Mouse (Mus musculus) right cerebral cortex, adult 2 months (tissue): ENCODE results near the gene Rps6ka4.

ENCODE experiments used
- DNase-seq, 2 experiments: peaks; one replicate each; pipeline ENCODE4 v3.0.0; 2021 to 2022; ENCODE audit warnings: low spot score in 2 of 2

Gene Rps6ka4

DNA sequence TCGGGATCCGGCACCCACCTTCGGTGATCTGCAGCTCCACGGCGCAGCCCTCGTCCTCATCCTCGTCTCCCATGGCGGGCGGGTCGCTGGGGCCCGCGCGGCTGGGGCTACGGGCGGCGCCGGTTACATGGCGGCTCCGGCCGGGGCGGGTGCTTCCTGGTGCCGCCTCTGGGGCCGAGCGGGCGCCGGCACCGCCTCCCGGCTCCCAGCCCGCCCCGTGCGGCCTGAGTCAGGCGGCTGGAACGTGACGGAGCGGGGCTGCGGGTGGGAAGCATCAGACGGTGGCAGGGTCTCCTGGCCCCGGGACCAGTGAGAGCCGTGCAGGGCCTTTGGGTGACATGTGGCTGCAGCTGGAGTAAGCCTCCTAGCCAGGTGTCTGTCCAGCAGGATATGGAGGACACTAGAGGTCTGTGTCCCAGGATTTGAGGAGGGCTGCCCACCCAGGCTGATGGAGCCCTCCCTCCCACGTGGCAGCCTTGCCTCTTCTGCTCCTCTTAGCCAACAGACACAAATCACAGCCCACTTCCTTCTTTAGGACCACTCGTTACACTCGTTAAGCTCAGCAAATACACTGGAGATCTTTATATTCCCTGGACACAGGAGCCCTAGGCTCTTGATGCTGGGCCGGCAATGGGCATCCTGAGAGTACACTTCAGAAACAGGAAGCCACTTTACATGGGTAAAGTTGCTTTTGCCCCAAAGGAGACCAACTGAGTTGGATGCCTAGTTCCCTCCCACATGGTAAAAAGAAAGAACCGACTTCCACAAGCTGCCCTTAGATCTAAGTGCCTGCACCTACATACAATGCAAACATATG, at the start of gene Rps6ka4:
Rps6ka4 (minus strand) TSS at position 162 of the 817 bp plus-strand sequence.
- DNase-seq, result peak; percentile 58 to 63

DNA sequence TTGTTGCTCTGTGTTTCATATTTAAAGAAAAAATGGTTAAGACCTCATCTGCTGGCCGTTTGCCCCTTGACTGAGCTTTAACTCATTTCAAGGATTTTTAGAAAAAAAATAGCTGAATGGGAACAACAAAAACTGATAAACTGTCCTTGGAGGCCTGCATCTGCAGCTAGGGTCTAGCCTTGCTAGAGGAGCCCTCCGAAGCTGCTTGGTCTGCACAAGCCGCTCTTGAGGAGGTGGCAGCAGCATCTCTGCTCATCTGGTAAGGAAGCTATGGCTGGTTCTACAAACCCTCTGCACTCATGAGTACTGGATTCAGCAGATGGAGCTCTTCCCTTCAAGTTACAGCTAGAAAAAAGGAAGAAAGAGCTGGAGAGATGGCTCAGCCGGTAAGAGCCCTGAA, 37.5 kb upstream of the Rps6ka4 start:
- no peak for DNase-seq

DNA sequence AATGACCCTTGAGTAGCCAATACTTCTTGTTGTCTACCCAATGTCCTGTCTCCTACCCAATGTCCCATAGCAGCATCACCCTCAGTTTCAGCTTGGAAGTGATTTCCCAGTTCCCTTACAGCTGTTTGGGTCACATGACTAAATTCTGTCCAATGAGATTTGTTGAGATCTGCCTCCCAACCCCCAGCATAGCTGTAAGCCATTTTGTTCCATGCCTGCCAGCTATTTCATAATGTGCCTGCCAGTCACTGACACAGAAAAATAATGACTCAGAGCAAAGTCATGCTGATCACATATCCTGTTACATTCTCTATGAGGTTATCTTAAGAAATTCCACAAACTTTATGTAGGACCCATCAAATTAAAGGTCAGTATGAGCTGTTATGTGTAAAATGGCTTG, 36.4 kb upstream of the Rps6ka4 start:
- DNase-seq, result no peak

DNA sequence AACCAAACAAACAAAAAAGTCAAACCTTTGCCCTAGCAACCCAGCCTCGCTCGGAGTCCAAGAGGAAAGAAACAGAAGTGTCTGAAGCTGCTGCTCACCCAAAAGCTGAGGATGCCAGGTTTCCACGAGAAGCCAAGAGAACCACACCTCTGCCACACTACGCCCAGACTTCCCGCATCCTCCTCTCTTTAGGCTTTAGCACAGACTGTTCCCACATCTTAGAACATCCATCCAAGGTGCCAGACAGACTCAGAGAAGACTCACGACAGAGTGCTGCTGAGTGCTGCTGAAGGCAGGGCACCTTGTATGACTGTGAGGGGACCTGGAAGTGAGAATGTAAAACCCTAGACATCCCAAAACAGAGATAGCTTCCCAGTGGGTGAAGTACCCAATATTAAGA, 35.4 kb upstream of the Rps6ka4 start:
- DNase-seq, result no peak

DNA sequence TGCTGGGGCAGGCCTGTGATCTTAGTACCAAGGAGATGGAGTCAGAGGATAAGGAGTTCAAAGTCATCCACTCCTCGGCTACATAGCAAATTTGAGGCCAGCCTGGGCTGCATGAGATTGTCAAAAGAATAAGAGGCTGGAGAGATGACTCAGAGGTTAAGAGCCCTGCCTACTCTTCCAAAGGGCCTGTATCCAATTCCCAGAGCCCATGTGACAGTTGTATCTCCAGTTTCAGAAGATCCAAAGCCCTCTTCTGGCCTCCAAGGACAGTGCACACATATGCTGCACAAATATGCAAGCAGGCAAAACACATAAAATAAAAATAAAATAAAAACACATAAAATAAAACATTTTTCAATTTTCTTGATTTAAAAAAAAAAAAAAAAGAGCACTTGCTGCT, 33.8 kb upstream of the Rps6ka4 start:
- no peak for DNase-seq

DNA sequence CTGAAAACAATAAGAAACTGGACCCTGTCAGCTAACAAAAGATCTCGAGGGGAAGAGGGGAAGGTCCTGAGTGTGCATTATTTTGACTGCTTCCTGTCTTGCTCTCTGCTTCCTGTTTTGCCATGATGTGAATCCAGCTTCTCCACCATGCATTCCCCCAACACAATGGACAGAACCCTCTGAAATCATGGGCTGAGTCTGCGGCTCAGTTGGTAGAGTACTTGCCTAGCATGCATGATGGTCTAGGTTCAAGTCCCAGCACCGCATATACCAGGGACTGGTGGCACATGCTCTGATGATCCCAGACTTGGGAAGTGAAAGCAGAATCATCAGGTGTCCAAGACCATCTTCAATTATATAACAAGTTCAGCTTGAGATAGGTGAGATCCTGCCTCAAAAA, 32.3 kb upstream of the Rps6ka4 start:
- DNase-seq, result no peak

DNA sequence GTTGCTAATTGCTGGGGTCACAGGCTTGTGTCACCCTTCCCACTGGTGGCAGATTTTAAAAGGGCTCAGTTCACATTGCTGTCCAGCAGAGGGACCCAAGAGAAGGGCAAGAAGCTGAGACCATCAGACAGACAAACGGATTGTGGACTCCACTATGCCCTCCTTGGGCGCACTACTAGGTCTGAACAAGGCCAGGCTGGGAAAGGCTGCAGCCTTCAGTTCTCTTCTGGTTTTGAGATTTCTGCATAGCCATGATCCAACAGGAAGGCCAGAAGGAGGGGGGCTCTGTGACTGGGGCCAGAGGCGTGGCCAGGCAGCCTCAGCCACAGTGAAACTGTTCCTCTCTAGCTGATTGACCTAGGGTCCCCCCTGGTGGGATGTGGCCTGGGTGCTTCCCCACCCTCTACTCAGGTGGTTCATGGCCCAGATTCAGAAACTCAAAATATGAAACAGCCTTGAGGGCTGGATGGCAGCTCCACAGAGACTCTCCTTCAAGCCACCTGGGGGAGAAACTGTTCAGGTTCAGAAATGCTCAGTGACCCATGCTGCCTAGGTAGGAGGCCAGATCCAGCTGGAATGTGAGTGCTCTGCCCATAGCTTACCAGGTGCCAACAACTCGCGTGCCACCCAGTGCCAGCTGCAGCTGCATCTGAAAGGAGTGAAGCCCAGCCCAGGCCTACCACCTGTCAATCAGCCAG, 31.3 kb upstream of the Rps6ka4 start:
- DNase-seq, result no peak

DNA sequence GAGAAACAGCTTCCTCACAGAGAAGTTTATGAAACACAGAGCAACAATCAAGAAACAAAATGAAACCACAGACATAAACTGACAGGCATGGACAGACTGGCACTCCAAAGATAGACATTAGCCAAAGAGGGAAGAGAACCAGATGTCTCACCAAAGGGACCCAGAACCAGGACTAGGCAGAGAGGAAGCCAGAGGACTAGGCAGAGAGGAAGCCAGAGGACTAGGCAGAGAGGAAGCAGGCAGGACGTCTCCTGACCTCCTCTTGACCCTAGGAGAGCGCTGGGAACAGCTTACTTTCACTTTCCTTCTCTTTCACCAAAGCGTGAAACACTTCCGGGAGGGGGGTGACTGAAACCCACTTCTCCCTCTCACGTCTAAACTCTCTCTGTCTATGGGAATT, 28.9 kb upstream of the Rps6ka4 start:
- DNase-seq, result no peak

DNA sequence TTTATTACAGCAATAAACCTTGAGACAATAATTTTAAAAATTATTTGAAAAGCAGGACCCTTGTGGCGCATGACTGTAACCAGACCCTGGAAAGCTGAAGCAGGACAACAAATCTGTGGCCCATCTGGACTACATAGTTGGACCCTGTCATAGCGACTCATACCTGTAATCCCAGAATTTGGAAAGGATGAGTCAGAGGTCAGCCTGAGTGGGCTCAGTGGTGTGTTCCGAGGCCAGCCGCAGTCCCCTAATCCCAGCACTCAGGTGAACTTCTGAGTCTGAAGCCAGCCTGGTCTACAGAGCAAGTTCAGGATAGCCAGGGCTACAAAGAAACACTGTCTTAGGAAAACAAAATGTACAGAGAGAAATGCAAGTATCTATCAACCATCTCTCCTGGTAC, 21.0 kb upstream of the Rps6ka4 start:
- DNase-seq, result no peak

DNA sequence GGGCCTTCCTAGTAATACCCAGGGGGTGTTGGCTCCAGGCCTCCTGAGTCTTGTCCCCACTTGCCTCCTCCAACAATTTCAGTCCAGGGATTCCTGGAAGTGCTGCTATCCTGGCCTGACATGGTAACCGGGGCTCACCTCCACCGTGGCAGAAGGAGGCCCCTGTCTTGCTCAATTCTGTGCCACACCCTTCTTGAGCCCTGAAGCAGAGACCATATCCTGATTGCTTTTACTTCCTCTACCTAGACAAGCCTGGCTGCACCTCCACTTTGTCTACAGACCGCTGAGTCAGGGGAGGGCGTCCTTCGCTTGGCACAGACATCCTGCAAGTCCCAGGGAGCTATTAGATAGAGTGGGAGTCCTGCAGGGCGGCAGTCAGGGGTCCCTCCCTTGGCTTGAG, 20.3 kb upstream of the Rps6ka4 start:
- no peak for DNase-seq

DNA sequence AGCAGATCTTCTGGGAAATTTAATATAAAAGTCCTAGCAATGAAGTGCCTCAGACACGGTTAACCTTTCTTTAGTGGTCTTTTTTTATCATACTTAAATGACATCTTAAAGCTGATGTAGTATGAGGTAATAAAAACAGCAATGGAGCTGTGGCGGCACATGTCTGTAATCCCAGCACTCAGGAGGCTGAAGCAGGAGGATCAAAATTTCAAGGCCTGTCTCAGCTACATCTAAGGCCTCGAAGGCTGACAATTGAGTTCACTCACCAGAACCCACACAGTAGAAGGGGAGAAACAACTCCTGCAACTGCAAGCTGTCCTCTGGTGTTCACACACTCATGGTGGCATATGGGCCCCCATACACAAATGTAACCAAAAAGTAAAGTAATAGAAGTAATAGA, 19.5 kb upstream of the Rps6ka4 start:
- DNase-seq, result no peak

DNA sequence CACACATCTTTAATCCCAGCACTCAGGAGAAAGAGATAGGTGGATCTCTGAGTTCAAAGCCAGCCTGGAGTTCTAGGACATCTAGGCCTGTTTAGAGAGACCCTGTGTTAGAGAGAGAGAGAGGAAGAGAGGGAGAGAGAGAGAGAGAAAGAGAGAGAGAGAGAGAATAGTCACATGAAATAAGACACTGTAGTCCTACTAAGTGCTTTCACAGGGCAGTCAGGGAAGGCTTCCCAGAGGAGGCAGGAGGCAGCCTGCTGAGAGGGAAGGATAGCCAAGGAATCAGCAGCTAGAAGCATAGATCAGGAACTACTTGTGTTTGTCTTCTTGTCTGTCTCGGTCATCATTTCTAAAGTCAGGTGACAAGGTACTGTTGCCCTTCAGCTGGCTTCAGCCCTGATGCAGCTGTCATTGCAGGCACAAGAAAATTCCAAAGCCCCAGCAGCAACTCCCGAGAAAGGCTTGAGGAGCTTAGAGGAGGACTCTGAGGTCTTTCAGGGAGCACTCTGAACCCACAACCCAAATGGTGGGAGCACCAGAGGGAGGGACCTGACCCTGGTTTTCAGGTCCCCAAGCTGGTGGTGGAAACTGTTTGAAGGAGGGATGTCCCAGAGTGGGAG, 18.7 kb upstream of the Rps6ka4 start:
- DNase-seq, result no peak

DNA sequence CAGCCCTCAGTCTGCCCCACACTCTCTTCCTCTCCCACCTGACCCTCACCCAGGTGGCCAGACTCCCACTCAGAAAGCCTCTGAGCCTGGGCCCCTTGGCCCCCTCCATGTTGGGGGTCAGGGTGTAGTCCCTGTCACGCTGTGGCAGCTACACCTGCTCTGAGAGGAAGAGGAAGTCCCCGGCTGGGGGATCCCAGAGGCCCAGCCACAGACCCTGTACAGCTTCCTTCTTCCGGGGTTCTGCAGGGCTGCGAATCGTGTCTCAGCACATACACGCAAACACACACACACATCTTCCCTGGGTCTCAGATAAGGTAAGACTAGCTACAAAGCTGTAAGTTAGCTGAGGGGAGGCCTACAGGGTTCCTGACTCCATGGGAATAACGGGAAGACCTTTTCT, 17.6 kb upstream of the Rps6ka4 start, which contains the start of gene Ccdc88b:
Ccdc88b (minus strand) TSS at position 181 of the 400 bp plus-strand sequence.
- no peak for DNase-seq

DNA sequence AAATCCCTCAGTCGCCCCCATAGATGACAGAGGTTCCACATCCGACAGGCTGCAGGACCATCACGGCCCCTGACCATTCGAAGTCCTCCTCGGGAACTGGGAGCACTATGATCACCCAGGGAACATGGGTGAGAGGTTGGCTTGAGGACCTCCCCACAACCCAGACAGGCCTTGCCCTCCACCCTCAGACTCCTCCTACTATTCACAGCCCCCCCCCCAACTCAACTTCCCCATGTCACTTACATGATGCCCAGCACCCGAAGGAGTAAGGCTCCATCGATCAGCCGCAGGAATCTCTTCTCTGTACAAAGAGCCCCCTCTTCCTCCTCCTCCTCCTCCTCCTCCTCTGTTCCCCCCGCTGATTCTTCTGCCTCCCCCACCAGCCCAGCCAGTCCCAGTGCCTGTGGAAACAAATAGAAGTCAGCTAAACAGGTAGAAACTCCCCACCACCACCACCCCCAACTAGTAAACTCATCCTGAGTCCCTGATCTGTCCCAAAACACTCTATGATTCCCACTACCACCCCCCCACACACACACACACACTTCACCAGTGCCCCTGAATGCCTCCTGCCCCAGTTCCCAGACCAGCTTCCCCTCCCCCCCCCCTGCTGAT, 17.1 kb upstream of the Rps6ka4 start:
- DNase-seq, result no peak

DNA sequence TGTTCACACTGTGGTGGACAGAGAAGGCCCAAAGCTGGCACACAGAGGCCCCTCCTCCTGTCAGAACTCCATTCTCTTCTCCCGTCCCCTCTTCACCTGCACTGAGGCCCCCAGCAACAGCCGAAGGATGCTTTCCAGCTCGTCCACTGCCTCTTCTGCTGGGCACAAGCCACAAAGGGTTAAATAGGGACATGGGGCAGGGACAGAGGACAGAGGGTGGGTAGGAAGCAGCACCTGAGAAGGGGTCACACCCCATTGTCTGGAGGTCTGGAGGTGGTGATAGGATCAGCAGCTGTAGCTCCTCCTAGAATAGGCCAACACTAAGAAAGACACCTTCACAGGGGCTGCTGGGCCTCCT, 16.5 kb upstream of the Rps6ka4 start:
- no peak for DNase-seq

DNA sequence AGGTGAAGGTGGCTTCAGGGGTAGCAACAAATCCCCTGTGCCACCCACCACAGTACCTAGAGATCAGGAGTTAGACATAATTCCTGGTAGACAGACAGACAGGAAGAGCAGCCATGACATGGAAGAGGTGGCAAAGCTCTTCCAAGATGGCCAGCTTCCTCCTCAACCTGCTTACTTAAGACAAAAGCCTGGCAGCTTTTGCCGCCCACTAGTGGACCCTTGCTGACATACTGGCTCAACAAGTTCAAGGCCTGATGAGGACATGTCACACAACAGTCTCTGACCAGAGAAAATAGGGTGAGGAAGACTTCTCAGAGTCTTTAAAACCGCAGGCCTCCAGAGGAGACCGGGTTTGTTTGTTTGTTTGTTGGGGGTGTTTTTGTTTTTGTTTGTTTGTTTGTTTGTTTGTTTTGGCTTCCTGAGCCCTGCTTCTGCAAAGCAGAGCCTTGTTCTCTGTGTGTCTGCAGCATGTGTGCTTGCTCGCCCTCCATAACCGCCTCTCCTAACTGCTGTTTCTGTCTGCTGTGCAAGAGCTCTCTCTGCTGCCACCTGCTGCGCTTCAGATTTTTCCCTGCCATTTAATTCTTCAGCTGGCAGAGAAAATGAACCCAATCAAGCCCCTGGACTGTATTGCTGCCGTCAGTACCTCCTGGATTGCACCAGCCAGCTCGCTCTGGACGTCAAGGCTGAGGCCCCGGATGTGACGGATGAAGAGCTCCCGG, 16.0 kb upstream of the Rps6ka4 start:
- DNase-seq, result peak; percentile 66 to 78

DNA sequence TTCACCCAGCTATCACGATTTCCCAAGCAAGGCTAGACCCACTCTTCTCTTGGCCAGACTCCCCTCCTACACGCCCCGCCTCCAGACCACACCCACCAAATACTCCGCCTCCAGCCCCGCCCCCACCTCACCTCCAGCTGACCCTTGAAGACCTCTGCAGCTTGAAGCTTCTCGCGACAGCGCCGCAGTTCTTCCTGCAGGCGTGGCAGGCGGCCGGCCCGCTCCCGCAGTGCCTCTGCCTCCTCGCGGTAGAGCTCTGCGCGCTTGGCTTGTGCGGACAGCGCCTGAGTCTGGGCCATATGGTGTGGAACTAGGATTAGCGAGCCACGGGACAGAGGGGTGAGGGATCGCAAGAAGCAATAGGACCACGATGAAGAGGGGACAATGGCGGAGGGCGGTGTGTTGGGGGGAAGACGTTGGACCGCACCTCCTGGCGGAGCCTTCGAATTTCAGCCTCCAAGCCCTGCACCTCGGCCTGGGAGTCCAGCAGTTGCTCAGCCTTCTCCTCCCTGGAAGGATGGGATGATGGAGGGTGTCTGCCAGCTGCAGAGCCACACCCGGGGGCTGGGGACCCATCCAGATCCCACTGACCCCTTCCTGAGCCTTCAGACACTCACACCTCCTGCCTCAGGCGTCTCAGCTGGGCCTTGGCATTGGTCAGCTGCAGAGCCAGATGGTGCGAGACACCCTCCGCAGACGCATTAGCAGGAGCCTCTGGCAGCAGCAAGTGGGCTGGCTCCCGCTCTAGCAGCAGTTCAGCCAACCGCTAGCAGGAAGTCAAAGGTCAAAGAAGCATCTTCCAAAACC, 15.0 kb upstream of the Rps6ka4 start:
- no peak for DNase-seq

DNA sequence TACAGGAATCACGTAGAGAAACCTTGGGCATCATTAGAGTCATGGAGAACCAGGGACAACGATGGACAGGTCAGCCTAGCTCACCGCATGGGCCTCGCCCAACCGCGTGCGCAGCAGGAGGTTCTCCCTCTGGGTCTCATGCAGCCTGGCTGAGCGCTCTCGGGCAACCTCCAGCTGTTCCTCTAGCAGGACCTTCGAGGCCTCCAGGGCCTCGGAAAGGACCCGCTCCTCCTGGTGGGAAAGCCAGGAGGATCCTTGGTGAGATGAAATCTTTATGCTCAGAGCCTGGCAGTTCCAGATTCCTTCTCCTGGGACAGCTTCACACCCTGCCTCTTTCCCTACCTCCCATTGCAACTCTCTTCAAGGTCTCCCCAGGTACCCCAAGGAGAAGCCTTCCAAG, 14.2 kb upstream of the Rps6ka4 start:
- no peak for DNase-seq

DNA sequence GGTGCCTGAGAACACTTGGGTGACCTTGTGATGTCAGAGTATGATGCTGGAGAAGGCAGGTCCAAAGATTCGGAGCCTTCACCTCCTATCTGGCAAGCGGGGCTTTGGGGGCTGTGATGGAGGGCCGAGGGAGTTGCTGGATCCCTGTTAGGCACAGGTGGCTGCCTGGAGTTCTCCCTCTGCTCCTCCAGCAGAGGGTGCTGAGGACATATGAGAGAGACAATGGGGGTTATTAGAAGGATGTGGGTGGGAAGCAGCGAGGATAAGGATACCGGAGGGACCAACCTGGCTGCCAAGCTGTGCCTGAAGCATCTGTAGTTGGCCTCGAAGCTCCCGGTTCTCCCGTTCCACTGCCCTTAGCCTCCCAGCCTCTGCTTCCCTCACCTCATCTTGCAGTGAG, 13.5 kb upstream of the Rps6ka4 start:
- no peak for DNase-seq

DNA sequence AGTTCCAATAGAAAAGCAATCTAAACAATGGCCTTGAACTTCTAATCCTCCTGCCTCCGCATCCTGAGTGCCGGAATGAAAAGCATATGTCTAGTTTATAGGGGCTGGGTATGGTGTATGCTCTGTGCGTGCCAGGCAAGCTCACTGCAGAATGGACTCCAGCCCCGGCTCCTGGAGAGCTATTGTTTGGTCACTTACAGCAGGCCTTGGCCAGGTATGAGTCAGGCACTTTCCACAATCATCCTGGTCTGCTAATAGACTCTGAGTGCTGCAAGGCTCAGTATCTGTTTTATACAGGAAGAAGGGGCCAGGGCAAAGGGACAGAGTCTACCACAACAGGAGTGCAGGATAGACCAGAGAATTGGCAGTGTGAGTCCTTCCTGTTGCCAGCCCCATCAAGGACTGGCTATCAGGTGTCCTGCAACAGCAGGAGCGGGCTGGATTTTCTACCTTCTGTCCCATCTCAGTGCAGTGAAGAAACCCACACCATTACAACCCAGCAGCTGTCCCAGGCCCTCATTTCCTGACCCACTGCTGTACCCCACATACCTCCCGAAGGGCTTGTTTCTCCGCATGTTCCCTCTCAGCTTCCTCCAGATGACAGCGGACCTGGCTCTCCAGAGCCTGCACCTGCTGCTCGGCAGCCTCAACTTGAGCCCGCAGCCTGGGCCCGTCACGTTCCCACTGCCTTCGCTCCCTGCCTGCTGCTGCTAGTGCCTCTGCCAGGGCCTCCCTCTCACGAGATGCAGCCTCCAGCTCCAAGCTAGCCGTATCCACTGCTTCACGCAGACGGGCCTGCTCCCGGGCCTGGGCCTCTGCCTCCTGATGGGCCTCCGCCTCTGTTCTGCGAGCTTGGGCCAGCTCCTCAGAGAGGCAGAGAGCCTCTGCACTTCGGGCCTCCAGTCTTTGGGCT, 12.2 kb upstream of the Rps6ka4 start:
- no peak for DNase-seq
